Mouse (Mus musculus) olfactory bulb, adult 2 months (tissue): ENCODE data around the gene Zfp488.

Experiments
- CTCF ChIP-seq: fragments of 200-500 bp; IDR thresholded peaks from 2 replicates; pipeline ENCODE4 v1.5.1; 2012; ENCODE audit warnings: low read depth, mild to moderate bottlenecking, low read length, moderate library complexity; ENCODE audit not compliant: insufficient read depth
- POLR2A ChIP-seq: fragments of 200-500 bp; IDR thresholded peaks from 2 replicates; pipeline ENCODE4 v1.6.1; 2012; ENCODE audit warnings: mild to moderate bottlenecking, low read depth, low read length, moderate library complexity; ENCODE audit not compliant: insufficient read depth

- no peak for TF ChIP-seq CTCF
- TF ChIP-seq POLR2A, result no peak
These were observed 22.9 kb upstream of the Zfp488 start for GRCm38 (mm10) chr14:34001445-34001844.
